Mouse (Mus musculus) stomach, embryonic 15.5 days (tissue): Measurements from ENCODE around the gene Enthd1. TPM values are rescaled to one million over a fixed set of nuclear protein-coding genes. Genes with fewer than 3 reads are reported as not detected.
A peak's percentile ranks its signal among the peaks of the same experiment; 100 is the strongest.

Experiments used
- ATAC-seq: fragments of 200-750 bp; cut with Nextera tagmentation; 2 replicates; pipeline ENCODE4 v1.8.0; 2017; ENCODE audit warnings: low read depth, moderate number of reproducible peaks, moderate TSS enrichment; ENCODE audit not compliant: insufficient read depth, low FRiP score
- H3K27ac ChIP-seq: fragments of 300-500 bp; sonication (generic); 2 replicates; pipeline ENCODE4 v1.5.1; 2015; ENCODE audit warnings: mild to moderate bottlenecking, inconsistent platforms
- H3K27me3 ChIP-seq: fragments of 300-500 bp; sonication (generic); replicated peaks from 2 replicates; pipeline ENCODE4 v1.6.1; 2015; ENCODE audit warnings: inconsistent platforms
- H3K36me3 ChIP-seq: fragments of 300-500 bp; sonication (generic); 2 replicates; pipeline ENCODE4 v1.6.1; 2015; ENCODE audit warnings: inconsistent platforms
- H3K4me1 ChIP-seq: fragments of 300-500 bp; sonication (generic); 2 replicates; pipeline ENCODE4 v1.6.1; 2015; ENCODE audit warnings: inconsistent platforms
- H3K4me2 ChIP-seq: fragments of 300-500 bp; sonication (generic); 2 replicates; pipeline ENCODE4 v1.6.1; 2015; ENCODE audit warnings: mild to moderate bottlenecking, inconsistent platforms
- H3K4me3 ChIP-seq: fragments of 300-500 bp; sonication (generic); replicated peaks from 2 replicates; pipeline ENCODE4 v1.5.1; 2015; ENCODE audit warnings: inconsistent platforms
- H3K9ac ChIP-seq: fragments of 300-500 bp; sonication (generic); 2 replicates; pipeline ENCODE4 v1.6.1; 2015; ENCODE audit warnings: inconsistent platforms
- H3K9me3 ChIP-seq: fragments of 300-500 bp; sonication (generic); 2 replicates; pipeline ENCODE4 v1.6.1; 2016; ENCODE audit warnings: inconsistent platforms
- WGBS: fragments of 180-500 bp; shearing (Covaris S2); methylation state at CpG from one replicate; pipeline ENCODE4 v1.1.7; 2015; 5-methylcytosine and 5-hydroxymethylcytosine counted together
- polyA plus RNA-seq: library from polyadenylated mRNA; unstranded; fragments of >200 nt; fragmentation: Nextera tagmentation; extraction: Ambion mirVana; gene quantifications from 2 replicates; pipeline ENCODE4 v1.2.1, GENCODE M21; 2015

Enthd1 gene
- polyA plus RNA-seq, 1 experiment from 2014 or later: not detected

GRCm38 (mm10) chr15:80559534-80559933 lies 5.4 kb downstream of the Enthd1 start:
- Histone ChIP-seq H3K9me3 (no peaks in the 10 kb centered on the region), H3K27me3 (no peaks in the 10 kb centered on the region), H3K9ac (no peak overlapping the region), H3K27ac (no peak overlapping the region), H3K4me1 (no peaks in the 10 kb centered on the region), H3K36me3 (no peaks in the 10 kb centered on the region), H3K4me2 (no peak overlapping the region), H3K4me3 (no peak overlapping the region)
- ATAC-seq: no peak
- 46% methylated on average over 12 of the region's 12 CpGs for WGBS

DNA sequence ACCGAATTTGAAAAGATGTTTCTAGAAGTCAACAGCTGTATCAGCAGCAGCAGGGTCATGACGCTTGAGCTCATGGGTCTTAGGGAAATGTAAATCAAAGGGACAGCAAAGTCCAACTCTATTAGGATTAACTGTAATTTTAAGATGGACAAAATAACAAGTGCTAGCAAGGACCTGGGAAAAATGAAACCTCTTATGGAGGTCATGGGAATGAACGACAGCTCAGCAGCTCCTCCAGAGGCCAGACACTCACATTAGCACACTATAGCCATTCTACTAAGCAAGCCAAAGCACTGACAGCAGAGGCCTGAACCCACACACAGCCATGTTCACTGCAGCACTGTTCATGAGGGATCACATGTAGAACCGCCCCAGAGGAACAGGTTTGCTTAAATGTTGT lies 7.2 kb downstream of the Enthd1 start:
- Histone ChIP-seq H3K4me1 (no peaks in the 10 kb centered on the region), H3K27ac (no peak overlapping the region), H3K36me3 (no peaks in the 10 kb centered on the region), H3K4me3 (no peak overlapping the region), H3K9me3 (no peaks in the 10 kb centered on the region), H3K9ac (no peak overlapping the region), H3K4me2 (no peak overlapping the region), H3K27me3 (no peaks in the 10 kb centered on the region)
- 68% methylated on average over 4 of the region's 4 CpGs for WGBS
- no peak for ATAC-seq

- no peaks in the 10 kb centered on the region for H3K4me1 ChIP-seq
- H3K27me3 ChIP-seq: no peaks in the 10 kb centered on the region
- no peak overlapping the region for H3K9ac ChIP-seq
- no peaks in the 10 kb centered on the region for H3K36me3 ChIP-seq
- no peak overlapping the region for H3K27ac ChIP-seq
- no peaks in the 10 kb centered on the region for H3K9me3 ChIP-seq
- 53% methylated on average over 2 of the region's 2 CpGs for WGBS
- no peak overlapping the region for H3K4me2 ChIP-seq
- ATAC-seq: no peak
- H3K4me3 ChIP-seq: no peak overlapping the region
Measured at GRCm38 (mm10) chr15:80556021-80556420, 8.9 kb downstream of the Enthd1 start.

- H3K9me3 ChIP-seq: no peaks in the 10 kb centered on the region
- no peaks in the 10 kb centered on the region for H3K27me3 ChIP-seq
- H3K4me2 ChIP-seq: no peak overlapping the region
- no peak for ATAC-seq
- no peaks in the 10 kb centered on the region for H3K4me1 ChIP-seq
- WGBS: 88% methylated on average over 6 of the region's 6 CpGs
- H3K27ac ChIP-seq: no peak overlapping the region
- no peak overlapping the region for H3K4me3 ChIP-seq
- H3K36me3 ChIP-seq: no peaks in the 10 kb centered on the region
- H3K9ac ChIP-seq: no peak overlapping the region
Measured at GRCm38 (mm10) chr15:80554860-80555822, 9.8 kb downstream of the Enthd1 start.

DNA sequence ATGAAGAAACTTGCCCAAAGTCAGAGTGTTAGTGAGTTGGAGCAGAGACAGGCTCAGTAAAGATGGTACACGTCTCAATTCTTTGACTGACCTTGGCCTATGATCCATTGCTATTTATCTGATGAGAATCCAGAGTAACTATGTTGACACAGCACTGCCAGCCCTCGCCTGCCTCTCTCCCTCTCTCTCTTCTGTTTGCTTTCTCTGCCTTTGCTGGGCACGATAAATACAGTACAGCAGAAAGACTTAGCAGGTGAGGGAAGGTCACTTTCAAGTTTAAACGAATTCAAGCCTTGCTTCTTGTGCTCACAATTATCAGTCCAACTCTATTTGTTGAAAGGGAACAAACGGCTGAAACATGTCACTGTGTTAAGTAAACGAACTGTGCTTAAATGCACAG lies 19.5 kb downstream of the Enthd1 start:
- no peak overlapping the region for H3K4me2 ChIP-seq
- peak; percentile 78 for ATAC-seq
- no peaks in the 10 kb centered on the region for H3K9me3 ChIP-seq
- no peaks in the 10 kb centered on the region for H3K27me3 ChIP-seq
- no peaks in the 10 kb centered on the region for H3K4me1 ChIP-seq
- H3K27ac ChIP-seq: 0 out of 2 replicates have a peak overlapping the region, but pooled peaks have one; percentile 44
- no peaks in the 10 kb centered on the region for H3K36me3 ChIP-seq
- H3K4me3 ChIP-seq: no peak overlapping the region
- 31% methylated on average over 6 of the region's 6 CpGs for WGBS
- H3K9ac ChIP-seq: no peak overlapping the region

DNA sequence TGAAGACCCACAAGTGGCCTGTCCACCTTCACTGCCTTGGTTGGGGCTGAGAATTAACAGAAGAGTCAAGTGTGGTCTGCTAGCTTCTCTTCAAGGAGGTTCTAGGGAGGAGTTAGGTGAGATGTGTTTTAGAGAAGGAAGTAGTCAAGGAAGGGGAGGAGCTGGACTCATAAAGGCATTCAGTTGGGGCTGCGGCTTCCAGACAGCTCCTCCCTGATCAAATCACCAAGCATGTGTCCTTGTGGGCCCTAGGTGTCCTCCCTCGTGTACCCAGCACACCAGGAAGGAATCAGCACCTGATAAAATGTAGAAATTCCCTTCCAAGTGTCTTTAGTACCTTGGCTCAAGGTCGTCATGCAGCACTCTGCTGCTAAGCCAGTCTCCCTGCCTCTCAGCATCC lies 20.8 kb downstream of the Enthd1 start:
- H3K36me3 ChIP-seq: no peaks in the 10 kb centered on the region
- H3K9me3 ChIP-seq: no peaks in the 10 kb centered on the region
- H3K4me2 ChIP-seq: no peak overlapping the region
- no peak overlapping the region for H3K27ac ChIP-seq
- H3K4me1 ChIP-seq: no peaks in the 10 kb centered on the region
- H3K27me3 ChIP-seq: no peaks in the 10 kb centered on the region
- ATAC-seq: no peak
- no peak overlapping the region for H3K4me3 ChIP-seq
- no peak overlapping the region for H3K9ac ChIP-seq
- 51% methylated on average over 3 of the region's 3 CpGs for WGBS

GRCm38 (mm10) chr15:80538671-80539340 lies 26.1 kb downstream of the Enthd1 start:
- 74% methylated on average over 7 of the region's 7 CpGs for WGBS
- ATAC-seq: no peak

GRCm38 (mm10) chr15:80538075-80538474 lies 26.9 kb downstream of the Enthd1 start:
- H3K27me3 ChIP-seq: no peaks in the 10 kb centered on the region
- no peak overlapping the region for H3K27ac ChIP-seq
- no peaks in the 10 kb centered on the region for H3K36me3 ChIP-seq
- no peak overlapping the region for H3K4me3 ChIP-seq
- 91% methylated on average over 2 of the region's 2 CpGs for WGBS
- H3K4me2 ChIP-seq: no peak overlapping the region
- no peaks in the 10 kb centered on the region for H3K4me1 ChIP-seq
- no peaks in the 10 kb centered on the region for H3K9me3 ChIP-seq
- no peak overlapping the region for H3K9ac ChIP-seq
- ATAC-seq: no peak

More at GRCm38 (mm10) chr15:80538671-80539340, 26.1 kb downstream of the Enthd1 start:
- Histone ChIP-seq H3K4me1 (no peaks in the 10 kb centered on the region), H3K27me3 (no peaks in the 10 kb centered on the region), H3K4me3 (no peak overlapping the region), H3K4me2 (no peak overlapping the region), H3K27ac (no peak overlapping the region), H3K9me3 (no peaks in the 10 kb centered on the region), H3K9ac (no peak overlapping the region), H3K36me3 (no peaks in the 10 kb centered on the region)

- ATAC-seq: no peak
- 56% methylated on average over 2 of the region's 2 CpGs for WGBS
- H3K4me2 ChIP-seq: no peak overlapping the region
Measured at GRCm38 (mm10) chr15:80536051-80536450, 28.9 kb downstream of the Enthd1 start.

DNA sequence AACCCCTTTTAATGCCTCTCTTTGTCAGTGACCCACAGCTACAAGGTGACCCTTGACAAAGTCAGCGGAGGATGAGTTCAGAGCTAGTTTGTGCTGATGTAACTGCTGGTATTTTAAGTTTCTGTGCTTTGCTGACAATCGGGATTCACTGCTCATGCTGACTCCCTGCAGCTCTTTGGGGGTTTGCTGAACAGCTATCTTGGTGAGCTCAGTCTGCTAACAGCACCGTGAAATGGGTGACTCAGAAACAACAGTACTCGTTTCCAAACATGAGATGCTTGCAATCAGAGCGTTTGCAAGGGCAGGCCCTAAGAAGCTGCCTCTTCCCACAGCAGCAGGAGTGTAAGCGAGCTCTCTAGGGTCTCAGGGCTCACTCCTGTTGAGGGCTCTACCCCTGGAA lies 31.7 kb downstream of the Enthd1 start:
- no peak overlapping the region for H3K4me2 ChIP-seq
- no peaks in the 10 kb centered on the region for H3K36me3 ChIP-seq
- H3K27ac ChIP-seq: no peak overlapping the region
- no peak overlapping the region for H3K4me3 ChIP-seq
- H3K27me3 ChIP-seq: no peaks in the 10 kb centered on the region
- ATAC-seq: no peak
- no peaks in the 10 kb centered on the region for H3K4me1 ChIP-seq
- no peaks in the 10 kb centered on the region for H3K9me3 ChIP-seq
- WGBS: 61% methylated on average over 6 of the region's 6 CpGs
- H3K9ac ChIP-seq: no peak overlapping the region

More at GRCm38 (mm10) chr15:80536051-80536450, 28.9 kb downstream of the Enthd1 start:
- no peaks in the 10 kb centered on the region for H3K27me3 ChIP-seq
- no peak overlapping the region for H3K4me3 ChIP-seq
- no peaks in the 10 kb centered on the region for H3K4me1 ChIP-seq
- H3K27ac ChIP-seq: no peak overlapping the region
- H3K36me3 ChIP-seq: no peaks in the 10 kb centered on the region
- no peaks in the 10 kb centered on the region for H3K9me3 ChIP-seq
- H3K9ac ChIP-seq: no peak overlapping the region

- no peak overlapping the region for H3K4me3 ChIP-seq
- no peaks in the 10 kb centered on the region for H3K36me3 ChIP-seq
- WGBS: 76% methylated on average over 8 of the region's 8 CpGs
- H3K27me3 ChIP-seq: no peaks in the 10 kb centered on the region
- ATAC-seq: peak; percentile 83; the same call in 1 of the 2 replicates
- H3K4me2 ChIP-seq: no peak overlapping the region
- H3K4me1 ChIP-seq: no peaks in the 10 kb centered on the region
- H3K9ac ChIP-seq: no peak overlapping the region
- H3K9me3 ChIP-seq: no peaks in the 10 kb centered on the region
- no peak overlapping the region for H3K27ac ChIP-seq
Measured at GRCm38 (mm10) chr15:80532281-80533072, 32.5 kb downstream of the Enthd1 start.
